Mouse (Mus musculus): Measurements from ENCODE around the gene Gm20388. TPM values are rescaled to one million over a fixed set of nuclear protein-coding genes. Genes with fewer than 3 reads are reported as not detected.

The Gm20388 gene
- polyA plus RNA-seq, 1 experiment from 2014 or later = not detected

- no peaks in the 10 kb centered on the region for H3K9me3 ChIP-seq (ENCODE audit: control insufficient read depth, low read length)
- no peak for ATAC-seq (ENCODE audit: low FRiP score, low TSS enrichment)
- no peak overlapping the region for H3K27ac ChIP-seq (replicated peaks)
Observed at GRCm38 (mm10) chr8:124229883-124230282, 4319.2 kb downstream of the Gm20388 start.

GRCm38 (mm10) chr8:124230496-124231175, 4320.0 kb downstream of the Gm20388 start:
- TF ChIP-seq CTCF (IDR thresholded peaks at IDR 0.05; ENCODE audit: low read depth) (no peak), EP300 (optimal IDR thresholded peaks at IDR 0.05) (no peak)
- peak overlapping the region; percentile 89; the same call in 1 of the 2 replicates for H3K9ac ChIP-seq (ENCODE audit: low read length)
- no peak for DNase-seq (ENCODE audit: low spot score)
- ATAC-seq (ENCODE audit: low FRiP score, low TSS enrichment) = no peak
- H3K4me1 ChIP-seq (replicated peaks; ENCODE audit: control insufficient read depth, insufficient read depth) = 0 out of 2 replicates have a peak, but pooled peaks cover 5% of the 10 kb centered on the region
- no peaks in the 10 kb centered on the region for H3K36me3 ChIP-seq (ENCODE audit: control insufficient read depth, insufficient read depth, low read length)
- no peaks in the 10 kb centered on the region for H3K9me3 ChIP-seq (ENCODE audit: control insufficient read depth, low read length)
- peak overlapping the region; percentile 92 for H3K4me2 ChIP-seq (replicated peaks; ENCODE audit: low read depth)
- no peaks in the 10 kb centered on the region for H3K27me3 ChIP-seq (ENCODE audit: control insufficient read depth, insufficient read depth, low read length)
- peak overlapping the region; percentile 88 for H3K4me3 ChIP-seq (ENCODE audit: low read depth, low read length)
- 50% methylated on average over 8 of the region's 8 CpGs for WGBS
- peak overlapping the region; percentile 13; the same call in 1 of the 2 replicates for H3K27ac ChIP-seq (replicated peaks)

More at GRCm38 (mm10) chr8:124229883-124230282, 4319.2 kb downstream of the Gm20388 start:
- Histone ChIP-seq H3K9ac (ENCODE audit: low read length) (no peak overlapping the region), H3K27me3 (ENCODE audit: control insufficient read depth, insufficient read depth, low read length) (no peaks in the 10 kb centered on the region), H3K36me3 (ENCODE audit: control insufficient read depth, insufficient read depth, low read length) (no peaks in the 10 kb centered on the region), H3K4me3 (ENCODE audit: low read depth, low read length) (no peak overlapping the region), H3K4me1 (replicated peaks; ENCODE audit: control insufficient read depth, insufficient read depth) (0 out of 2 replicates have a peak, but pooled peaks cover 5% of the 10 kb centered on the region), H3K4me2 (replicated peaks; ENCODE audit: low read depth) (no peak overlapping the region)
- TF ChIP-seq CTCF (IDR thresholded peaks at IDR 0.05; ENCODE audit: low read depth) (no peak), EP300 (optimal IDR thresholded peaks at IDR 0.05) (no peak)
- no peak for DNase-seq (ENCODE audit: low spot score)
- WGBS = 53% methylated on average over 2 of the region's 2 CpGs

- Histone ChIP-seq H3K27me3 (ENCODE audit: control insufficient read depth, insufficient read depth, low read length) (no peaks in the 10 kb centered on the region), H3K9me3 (ENCODE audit: control insufficient read depth, low read length) (no peaks in the 10 kb centered on the region), H3K4me1 (replicated peaks; ENCODE audit: control insufficient read depth, insufficient read depth) (0 out of 2 replicates have a peak, but pooled peaks cover 5% of the 10 kb centered on the region), H3K9ac (ENCODE audit: low read length) (peak within 1 kb of the TSS; percentile 89), H3K27ac (replicated peaks) (peak within 1 kb of the TSS; percentile 88), H3K4me2 (replicated peaks; ENCODE audit: low read depth) (peak within 1 kb of the TSS; percentile 92), H3K36me3 (ENCODE audit: control insufficient read depth, insufficient read depth, low read length) (no peaks in the 10 kb centered on the region), H3K4me3 (ENCODE audit: low read depth, low read length) (peak within 1 kb of the TSS; percentile 88)
- 3% methylated on average over 15 of the region's 53 CpGs for WGBS
- no peak for TF ChIP-seq CTCF (IDR thresholded peaks at IDR 0.05; ENCODE audit: low read depth)
- TF ChIP-seq EP300 (optimal IDR thresholded peaks at IDR 0.05) = no peak
- ATAC-seq (ENCODE audit: low FRiP score, low TSS enrichment) (peak; percentile 80), DNase-seq (ENCODE audit: low spot score) (peak; percentile 89)
Observed at GRCm38 (mm10) chr8:124231176-124231484, 4320.5 kb downstream of the Gm20388 start, which contains the start of gene Galnt2. Galnt2 (plus strand) TSS chr8:124231391.

DNA sequence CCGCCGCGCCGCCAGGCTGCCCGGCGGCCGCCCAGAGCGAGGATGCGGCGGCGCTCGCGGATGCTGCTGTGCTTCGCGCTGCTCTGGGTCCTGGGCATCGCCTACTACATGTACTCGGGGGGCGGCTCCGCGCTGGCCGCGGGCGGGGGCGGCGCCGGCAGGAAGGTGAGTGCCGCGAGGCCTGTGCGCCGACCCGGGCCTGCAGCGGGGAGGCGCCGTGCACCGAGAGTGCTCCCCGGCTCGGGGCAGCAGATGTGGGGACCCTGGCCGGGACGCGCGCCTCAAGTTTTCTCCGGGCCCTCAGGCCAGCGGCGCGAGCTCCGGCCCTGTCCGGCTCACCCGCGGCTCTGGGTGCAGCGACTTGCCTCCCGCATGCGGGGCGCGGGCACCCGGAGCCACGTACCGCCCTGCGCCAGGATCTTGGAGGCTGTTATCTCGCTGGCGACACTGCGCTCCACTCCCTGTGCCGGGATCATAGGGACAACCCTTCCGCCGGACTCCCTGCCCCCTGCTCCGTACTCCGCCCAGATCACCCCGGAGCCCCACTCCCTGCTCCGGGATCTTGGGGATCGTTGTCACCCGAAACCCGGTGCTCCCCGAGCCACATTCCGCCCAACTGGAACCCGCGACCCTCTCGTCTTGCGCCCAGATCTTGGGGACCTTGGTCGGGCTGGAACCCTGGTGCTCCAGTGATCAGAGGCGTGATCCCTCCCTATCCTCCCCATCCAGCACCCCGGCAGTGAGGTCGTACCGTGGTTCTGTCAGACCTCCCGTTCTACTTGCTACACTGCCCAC, 4321.0 kb downstream of the Gm20388 start:
- WGBS = under 1% methylated on average over 57 of the region's 83 CpGs
- peak; percentile 84 for ATAC-seq (ENCODE audit: low FRiP score, low TSS enrichment)

DNA sequence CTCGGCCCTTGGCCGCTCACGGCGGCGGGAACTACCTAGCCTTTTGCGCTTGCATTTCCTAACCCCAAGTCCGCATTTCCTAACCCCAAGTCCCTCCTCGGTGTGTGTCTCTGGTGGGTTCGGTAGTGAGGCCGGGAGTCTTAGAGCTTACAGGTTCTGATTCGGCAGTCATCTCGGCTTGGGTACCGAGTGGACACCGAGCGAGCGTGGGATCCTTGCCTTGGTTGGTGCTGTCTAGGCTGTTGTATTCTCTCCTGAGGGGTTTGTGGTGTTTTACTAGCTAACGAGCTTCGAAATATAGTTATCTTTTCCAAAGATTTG, 4321.6 kb downstream of the Gm20388 start:
- ATAC-seq (ENCODE audit: low FRiP score, low TSS enrichment) = no peak
- 4% methylated on average over 18 of the region's 18 CpGs for WGBS
- Histone ChIP-seq H3K27ac (replicated peaks) (peak overlapping the region; percentile 88), H3K36me3 (ENCODE audit: control insufficient read depth, insufficient read depth, low read length) (no peaks in the 10 kb centered on the region), H3K27me3 (ENCODE audit: control insufficient read depth, insufficient read depth, low read length) (no peaks in the 10 kb centered on the region), H3K4me1 (replicated peaks; ENCODE audit: control insufficient read depth, insufficient read depth) (0 out of 2 replicates have a peak, but pooled peaks cover 5% of the 10 kb centered on the region), H3K4me2 (replicated peaks; ENCODE audit: low read depth) (peak overlapping the region; percentile 92), H3K9me3 (ENCODE audit: control insufficient read depth, low read length) (no peaks in the 10 kb centered on the region), H3K9ac (ENCODE audit: low read length) (peak overlapping the region; percentile 89), H3K4me3 (ENCODE audit: low read depth, low read length) (peak overlapping the region; percentile 88)
- no peak for DNase-seq (ENCODE audit: low spot score)
- no peak for TF ChIP-seq EP300 (optimal IDR thresholded peaks at IDR 0.05)
- no peak for TF ChIP-seq CTCF (IDR thresholded peaks at IDR 0.05; ENCODE audit: low read depth)

More for the DNA sequence above, 4321.0 kb downstream of the Gm20388 start:
- Histone ChIP-seq H3K9me3 (ENCODE audit: control insufficient read depth, low read length) (no peaks in the 10 kb centered on the region), H3K36me3 (ENCODE audit: control insufficient read depth, insufficient read depth, low read length) (no peaks in the 10 kb centered on the region), H3K4me3 (ENCODE audit: low read depth, low read length) (peak overlapping the region; percentile 88), H3K9ac (ENCODE audit: low read length) (peak overlapping the region; percentile 89), H3K4me2 (replicated peaks; ENCODE audit: low read depth) (peak overlapping the region; percentile 92), H3K4me1 (replicated peaks; ENCODE audit: control insufficient read depth, insufficient read depth) (0 out of 2 replicates have a peak, but pooled peaks cover 5% of the 10 kb centered on the region), H3K27me3 (ENCODE audit: control insufficient read depth, insufficient read depth, low read length) (no peaks in the 10 kb centered on the region), H3K27ac (replicated peaks) (peak overlapping the region; percentile 88)
- DNase-seq (ENCODE audit: low spot score) = peak; percentile 78
- TF ChIP-seq CTCF (IDR thresholded peaks at IDR 0.05; ENCODE audit: low read depth) (peak; percentile 26; the same call in 1 of the 2 replicates), EP300 (optimal IDR thresholded peaks at IDR 0.05) (no peak)
